Mouse (Mus musculus) c-Kit-positive CD71-positive TER-119-positive erythroid progenitor cells, embryonic 14.5 days (primary cell): ENCODE data around the gene Abhd13.

ENCODE experiments used
- DNase-seq: peaks from one replicate; pipeline ENCODE4 v3.0.0-alpha.2; 2013; ENCODE audit warnings: low spot score

The Abhd13 gene

DNA sequence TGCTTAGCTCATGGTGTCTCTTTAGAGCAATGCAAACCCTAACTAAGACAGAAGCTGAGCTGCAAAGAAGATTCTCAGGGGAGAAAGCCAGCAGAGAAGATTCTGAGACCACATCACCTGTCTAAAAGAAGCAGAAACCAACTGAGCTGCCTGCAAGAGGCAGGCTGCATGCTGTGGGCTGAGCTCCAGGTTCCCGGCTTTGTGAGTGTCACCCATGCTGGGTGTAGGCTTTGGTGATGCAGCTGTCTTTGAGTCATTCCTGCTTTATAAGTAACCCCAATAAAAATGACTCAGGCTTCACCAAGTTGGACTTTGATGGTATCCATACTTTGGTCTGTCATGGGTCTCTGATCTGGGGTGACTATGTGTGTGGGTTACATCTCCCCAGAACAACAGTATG lies 38.7 kb downstream of the Abhd13 start:
- DNase-seq: no peak

DNA sequence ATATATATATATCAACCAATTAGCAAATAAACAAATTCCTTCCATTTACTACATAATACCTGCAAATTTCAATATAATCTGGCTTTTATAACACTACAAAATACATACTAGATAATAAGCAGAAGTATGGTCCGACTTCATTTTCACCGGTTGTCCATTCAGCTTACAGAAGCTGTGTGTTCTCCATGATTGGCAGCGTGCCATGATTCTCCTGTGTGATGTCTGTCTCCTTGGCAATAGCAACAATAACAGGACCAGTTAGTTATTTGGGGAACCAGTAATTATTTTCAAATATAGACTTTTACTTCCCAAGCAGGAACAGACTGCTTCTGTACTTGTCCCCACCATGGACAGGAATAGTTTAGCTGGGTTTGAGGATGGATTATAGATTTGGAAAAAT lies 39.7 kb downstream of the Abhd13 start:
- no peak for DNase-seq

DNA sequence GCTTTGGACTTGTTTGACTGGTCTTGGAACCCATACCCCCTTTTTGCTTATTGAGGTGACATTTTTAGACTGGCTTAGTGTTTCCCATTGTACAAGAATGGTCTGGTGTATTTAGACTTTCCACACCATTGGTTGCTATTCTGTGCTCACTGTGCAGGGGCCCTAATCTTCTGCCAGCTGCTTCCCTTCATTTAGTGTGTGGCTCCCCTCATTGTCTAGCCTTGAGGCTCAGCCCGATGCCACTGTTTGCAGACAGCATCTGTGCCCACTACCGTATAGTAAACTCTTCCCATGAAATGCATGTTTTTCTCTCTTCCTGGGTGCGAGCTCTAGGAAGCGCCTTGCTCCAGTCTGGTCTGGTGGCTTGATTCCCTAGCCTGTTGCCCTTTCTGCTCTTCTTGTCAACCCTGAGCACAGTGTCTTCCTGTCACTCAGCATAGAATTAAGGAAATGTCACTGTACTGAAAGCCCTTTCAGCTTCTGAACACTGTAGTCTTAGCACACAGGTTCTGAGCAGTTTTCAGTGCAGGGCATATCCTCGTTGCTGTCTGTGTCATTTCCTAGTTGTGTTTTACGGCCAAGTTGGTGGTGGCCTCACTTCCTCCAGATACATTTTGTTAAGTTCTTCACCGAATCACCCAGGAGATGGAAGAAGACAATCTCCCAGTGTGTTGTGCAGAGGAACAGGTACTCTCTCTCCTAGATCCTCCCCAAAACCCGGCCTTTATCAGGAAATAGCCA lies 53.0 kb downstream of the Abhd13 start:
- DNase-seq: no peak

- DNase-seq: no peak
Observed at GRCm38 (mm10) chr8:10031177-10031576, 53.7 kb downstream of the Abhd13 start.

DNA sequence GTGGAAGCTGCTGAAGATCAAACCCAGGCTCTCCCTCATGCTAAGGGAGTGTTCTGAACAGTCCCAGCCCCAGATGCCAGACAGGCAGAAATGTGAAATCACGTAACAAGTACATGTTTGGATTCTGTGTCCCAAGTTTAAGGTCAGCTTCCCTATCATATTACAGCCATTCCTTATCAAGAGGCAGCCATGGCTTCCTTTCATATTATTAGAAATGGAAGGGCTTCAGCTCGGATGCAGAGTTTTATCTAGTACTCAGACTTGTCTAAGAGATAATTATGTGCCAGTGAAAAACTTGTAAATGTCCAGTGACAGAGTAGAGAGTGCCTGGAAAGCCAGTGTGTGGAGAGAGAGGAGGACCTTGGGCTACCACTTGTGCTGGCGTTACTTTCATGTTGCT lies 63.4 kb downstream of the Abhd13 start:
- no peak for DNase-seq
